Mouse (Mus musculus): Measurements from ENCODE around the gene Dbi. TPM values are rescaled to one million over a fixed set of nuclear protein-coding genes. Genes with fewer than 3 reads are reported as not detected.

Gene Dbi
- polyA plus RNA-seq, 1 experiment, result 468 TPM

- Histone ChIP-seq H3K36me3 (ENCODE audit: control insufficient read depth, insufficient read depth, low read length) (peaks cover 42% of the 10 kb centered on the region), H3K27me3 (ENCODE audit: control insufficient read depth, insufficient read depth, low read length) (no peaks in the 10 kb centered on the region), H3K27ac (ENCODE audit: insufficient read depth, low read depth, low read length) (no peak overlapping the region), H3K4me1 (ENCODE audit: control insufficient read depth, insufficient read depth, insufficient read length, low read length) (peaks cover 13% of the 10 kb centered on the region), H3K4me3 (ENCODE audit: low read depth, low read length) (no peak overlapping the region)
- TF ChIP-seq POLR2A (IDR thresholded peaks at IDR 0.05; ENCODE audit: low read depth, low read length) (no peak; the same call in 1 of the 2 replicates), CTCF (IDR thresholded peaks at IDR 0.05; ENCODE audit: extremely low read depth, insufficient read length, insufficient replicate concordance, low read depth, low read length) (no peak)
- 80% methylated on average over 12 of the region's 12 CpGs for WGBS
These were observed 8.4 kb downstream of the Dbi start for GRCm38 (mm10) chr1:120112251-120113187.

DNA sequence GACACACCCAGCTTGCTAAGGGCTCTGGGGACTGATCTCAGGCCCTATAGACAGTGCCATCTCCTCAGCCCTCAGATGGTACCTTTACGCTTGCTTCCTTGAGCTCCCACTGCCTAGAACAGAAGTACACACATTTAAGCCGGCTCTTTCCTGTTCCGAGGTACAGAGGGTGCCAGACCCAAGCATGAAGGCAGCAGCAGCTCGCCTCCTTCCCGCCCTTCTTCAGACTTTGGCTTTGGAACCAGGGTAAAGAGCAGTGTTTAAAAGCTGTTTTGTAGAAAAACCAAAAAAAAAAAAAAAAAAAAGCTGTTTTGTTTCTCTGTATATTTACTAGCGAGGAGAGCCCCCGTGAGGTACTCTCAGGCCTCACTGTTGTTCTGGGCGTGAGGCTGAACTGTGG lies 9.1 kb downstream of the Dbi start:
- Histone ChIP-seq H3K4me1 (ENCODE audit: control insufficient read depth, insufficient read depth, insufficient read length, low read length) (peaks cover 11% of the 10 kb centered on the region; the same call in 1 of the 2 replicates), H3K27ac (ENCODE audit: insufficient read depth, low read depth, low read length) (no peak overlapping the region), H3K4me3 (ENCODE audit: low read depth, low read length) (no peak overlapping the region), H3K27me3 (ENCODE audit: control insufficient read depth, insufficient read depth, low read length) (no peaks in the 10 kb centered on the region), H3K36me3 (ENCODE audit: control insufficient read depth, insufficient read depth, low read length) (peaks cover 36% of the 10 kb centered on the region)
- WGBS, result 75% methylated on average over 8 of the region's 8 CpGs
- TF ChIP-seq CTCF (IDR thresholded peaks at IDR 0.05; ENCODE audit: extremely low read depth, insufficient read length, insufficient replicate concordance, low read depth, low read length) (no peak), POLR2A (IDR thresholded peaks at IDR 0.05; ENCODE audit: low read depth, low read length) (no peak)

- H3K27me3 ChIP-seq (ENCODE audit: control insufficient read depth, insufficient read depth, low read length), result no peaks in the 10 kb centered on the region
- WGBS, result 91% methylated on average over 19 of the region's 19 CpGs
- no peak overlapping the region for H3K4me3 ChIP-seq (ENCODE audit: low read depth, low read length)
- H3K27ac ChIP-seq (ENCODE audit: insufficient read depth, low read depth, low read length), result no peak overlapping the region
- peaks cover 23% of the 10 kb centered on the region for H3K36me3 ChIP-seq (ENCODE audit: control insufficient read depth, insufficient read depth, low read length)
- TF ChIP-seq POLR2A (IDR thresholded peaks at IDR 0.05; ENCODE audit: low read depth, low read length) (no peak), CTCF (IDR thresholded peaks at IDR 0.05; ENCODE audit: extremely low read depth, insufficient read length, insufficient replicate concordance, low read depth, low read length) (no peak)
- peaks cover 4% of the 10 kb centered on the region; the same call in 1 of the 2 replicates for H3K4me1 ChIP-seq (ENCODE audit: control insufficient read depth, insufficient read depth, insufficient read length, low read length)
These were observed 11.0 kb downstream of the Dbi start for GRCm38 (mm10) chr1:120109741-120110432.

DNA sequence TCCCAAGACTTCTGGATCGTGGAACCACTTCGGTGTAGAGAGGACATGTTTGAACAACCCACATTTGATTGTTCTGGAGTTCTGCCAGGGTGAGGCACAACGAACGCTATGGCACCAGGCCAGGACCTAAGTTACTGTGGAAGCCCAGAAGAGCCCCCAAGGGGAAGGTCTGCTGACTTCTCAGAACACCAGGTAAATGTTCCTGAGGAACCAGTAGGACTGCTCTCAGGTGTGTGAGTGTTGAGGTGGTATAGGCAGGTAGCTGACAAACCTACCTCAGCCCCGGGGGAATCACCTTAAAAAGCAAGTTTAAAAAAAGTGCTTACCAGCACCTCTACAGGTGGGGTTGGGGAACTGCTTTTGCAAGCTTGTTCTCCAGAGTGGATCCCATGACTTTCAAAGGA lies 15.3 kb downstream of the Dbi start:
- H3K27ac ChIP-seq (ENCODE audit: insufficient read depth, low read depth, low read length), result no peak overlapping the region
- H3K4me1 ChIP-seq (ENCODE audit: control insufficient read depth, insufficient read depth, insufficient read length, low read length), result peaks cover 4% of the 10 kb centered on the region; the same call in 1 of the 2 replicates
- TF ChIP-seq CTCF (IDR thresholded peaks at IDR 0.05; ENCODE audit: extremely low read depth, insufficient read length, insufficient replicate concordance, low read depth, low read length) (peak; percentile 33; the same call in 1 of the 2 replicates), POLR2A (IDR thresholded peaks at IDR 0.05; ENCODE audit: low read depth, low read length) (no peak)
- H3K4me3 ChIP-seq (ENCODE audit: low read depth, low read length), result no peak overlapping the region
- no peaks in the 10 kb centered on the region for H3K27me3 ChIP-seq (ENCODE audit: control insufficient read depth, insufficient read depth, low read length)
- 19% methylated on average over 5 of the region's 5 CpGs for WGBS
- H3K36me3 ChIP-seq (ENCODE audit: control insufficient read depth, insufficient read depth, low read length), result no peaks in the 10 kb centered on the region

- peaks cover 13% of the 10 kb centered on the region; the same call in 1 of the 2 replicates for H3K4me1 ChIP-seq (ENCODE audit: control insufficient read depth, insufficient read depth, insufficient read length, low read length)
- H3K27ac ChIP-seq (ENCODE audit: insufficient read depth, low read depth, low read length), result no peak overlapping the region
- 78% methylated on average over 3 of the region's 3 CpGs for WGBS
- H3K27me3 ChIP-seq (ENCODE audit: control insufficient read depth, insufficient read depth, low read length), result no peaks in the 10 kb centered on the region
- no peak overlapping the region for H3K4me3 ChIP-seq (ENCODE audit: low read depth, low read length)
- TF ChIP-seq CTCF (IDR thresholded peaks at IDR 0.05; ENCODE audit: extremely low read depth, insufficient read length, insufficient replicate concordance, low read depth, low read length) (no peak), POLR2A (IDR thresholded peaks at IDR 0.05; ENCODE audit: low read depth, low read length) (no peak)
- H3K36me3 ChIP-seq (ENCODE audit: control insufficient read depth, insufficient read depth, low read length), result no peaks in the 10 kb centered on the region
These were observed 19.7 kb downstream of the Dbi start for GRCm38 (mm10) chr1:120101227-120101609.

DNA sequence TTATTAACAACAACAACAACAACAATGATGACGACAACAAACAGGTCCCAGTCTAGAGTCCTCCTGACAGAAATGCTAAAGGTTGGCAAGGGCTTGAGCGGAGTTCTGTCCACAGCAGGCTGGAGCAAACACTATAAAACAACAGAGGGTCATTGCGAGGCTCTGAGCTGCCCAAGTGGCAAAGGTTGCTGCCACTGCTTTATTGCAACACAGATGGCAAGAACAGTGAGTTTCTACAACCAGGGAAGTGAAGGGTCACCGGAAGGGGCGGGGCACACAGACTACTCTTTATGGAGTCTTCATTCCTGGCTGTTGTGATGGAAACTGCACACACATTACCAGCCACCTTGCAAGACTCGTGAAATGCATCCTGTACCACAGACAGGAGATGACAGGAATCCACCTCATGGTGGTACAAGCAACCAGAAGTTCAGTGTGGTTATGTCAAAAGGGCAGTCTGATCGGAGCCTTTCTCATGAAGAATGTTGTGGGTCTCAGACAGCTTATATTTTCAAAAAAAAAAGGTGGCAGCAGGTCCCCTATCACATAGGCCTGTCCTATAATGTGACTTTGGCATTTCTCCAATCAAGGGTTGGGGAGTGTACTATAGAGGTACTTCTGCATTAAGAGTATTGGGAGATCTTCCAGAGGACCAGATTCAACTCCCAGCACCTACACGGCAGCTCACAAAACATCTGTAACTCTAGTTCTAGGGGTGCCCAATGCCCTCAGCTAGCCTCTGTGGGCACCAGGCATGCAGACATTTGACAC lies 20.2 kb downstream of the Dbi start:
- no peaks in the 10 kb centered on the region for H3K27me3 ChIP-seq (ENCODE audit: control insufficient read depth, insufficient read depth, low read length)
- H3K36me3 ChIP-seq (ENCODE audit: control insufficient read depth, insufficient read depth, low read length), result no peaks in the 10 kb centered on the region
- H3K4me1 ChIP-seq (ENCODE audit: control insufficient read depth, insufficient read depth, insufficient read length, low read length), result peaks cover 13% of the 10 kb centered on the region; the same call in 1 of the 2 replicates
- WGBS, result 53% methylated on average over 8 of the region's 8 CpGs
- H3K4me3 ChIP-seq (ENCODE audit: low read depth, low read length), result no peak overlapping the region
- no peak overlapping the region for H3K27ac ChIP-seq (ENCODE audit: insufficient read depth, low read depth, low read length)
- no peak for TF ChIP-seq CTCF (IDR thresholded peaks at IDR 0.05; ENCODE audit: extremely low read depth, insufficient read length, insufficient replicate concordance, low read depth, low read length)
- no peak for TF ChIP-seq POLR2A (IDR thresholded peaks at IDR 0.05; ENCODE audit: low read depth, low read length)

Measured in small intestine, adult 2 months (tissue).